Mouse (Mus musculus): ENCODE measurements around the gene Spib. TPM values are rescaled to one million over a fixed set of nuclear protein-coding genes. Genes with fewer than 3 reads are reported as not detected.

Gene Spib
- polyA plus RNA-seq, 1 experiment from 2014 or later, result 0.60 TPM

DNA sequence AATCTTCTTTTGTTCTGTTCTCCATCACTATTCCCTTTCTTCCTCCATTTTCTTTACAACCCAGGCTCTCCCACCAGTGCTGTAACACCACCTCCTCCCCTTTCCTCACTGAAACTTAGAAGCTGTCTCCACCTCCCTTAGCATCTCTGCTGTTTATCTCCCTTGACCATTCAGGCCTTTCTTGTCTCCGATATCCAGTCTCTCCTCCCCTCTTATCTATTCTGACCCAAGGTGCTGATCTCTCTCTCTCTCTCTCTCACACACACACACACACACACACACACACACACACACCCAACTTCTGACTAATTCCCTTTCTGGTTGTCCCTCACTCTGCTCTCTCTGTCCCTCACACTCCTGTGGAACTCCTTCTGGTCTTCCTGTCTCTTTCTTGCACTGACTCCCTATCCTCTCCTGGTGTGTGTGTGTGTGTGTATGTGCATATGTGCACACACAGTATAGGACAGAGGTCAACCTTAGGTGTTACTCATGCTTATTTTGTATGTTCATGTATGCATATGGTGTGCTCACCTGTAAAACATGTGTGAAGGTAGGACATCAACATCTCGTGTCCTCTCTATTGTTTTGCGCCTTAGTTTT, 48.9 kb downstream of the Spib start:
- Histone ChIP-seq H3K4me1 (no peaks in the 10 kb centered on the region), H3K9me3 (no peaks in the 10 kb centered on the region), H3K4me3 (no peak overlapping the region), H3K9ac (no peak overlapping the region; the same call in 1 of the 2 replicates), H3K4me2 (no peak overlapping the region), H3K27me3 (peaks cover 48% of the 10 kb centered on the region), H3K27ac (no peak overlapping the region), H3K36me3 (no peaks in the 10 kb centered on the region)
- ATAC-seq (ENCODE audit: insufficient number of reproducible peaks, insufficient read depth, low FRiP score, low TSS enrichment, low read depth), result no peak
- 72% methylated on average over 3 of the region's 3 CpGs for WGBS

Small RNA genes within 50 kb of the gene (microRNA-seq; reads per million reads assigned to microRNA genes)
- gene Mir7053, result not detected

Other genes with a start within 250 kb of the Spib start
- gene Clec11a, start 225.2 kb downstream of the Spib start, polyA plus RNA-seq (2015; fragmentation: Nextera tagmentation; extraction: Ambion mirVana), result 9.1 and 11.9 TPM in 2 replicates
- gene Shank1, start 221.8 kb downstream of the Spib start, polyA plus RNA-seq (2015; fragmentation: Nextera tagmentation; extraction: Ambion mirVana), result 5.5 and 6.8 TPM in 2 replicates
- 4.1 and 4.9 TPM in 2 replicates for gene Syt3, start 148.0 kb downstream of the Spib start, polyA plus RNA-seq (2015; fragmentation: Nextera tagmentation; extraction: Ambion mirVana)
- gene 1700008O03Rik, start 146.3 kb downstream of the Spib start, polyA plus RNA-seq (2015; fragmentation: Nextera tagmentation; extraction: Ambion mirVana), result 0.19 and 1.4 TPM in 2 replicates
- 1.5 and 1.6 TPM in 2 replicates for gene Lrrc4b, start 103.1 kb downstream of the Spib start, polyA plus RNA-seq (2015; fragmentation: Nextera tagmentation; extraction: Ambion mirVana)
- gene Aspdh, start 66.7 kb downstream of the Spib start, polyA plus RNA-seq (2015; fragmentation: Nextera tagmentation; extraction: Ambion mirVana), result 0.69 and 2.2 TPM in 2 replicates
- gene Josd2, start 64.1 kb downstream of the Spib start, polyA plus RNA-seq (2015; fragmentation: Nextera tagmentation; extraction: Ambion mirVana), result 93.6 and 106 TPM in 2 replicates
- 126 and 129 TPM in 2 replicates for gene Emc10, start 35.5 kb downstream of the Spib start, polyA plus RNA-seq (2015; fragmentation: Nextera tagmentation; extraction: Ambion mirVana)
- 19.9 and 22.4 TPM in 2 replicates for gene Fam71e1, start 35.5 kb downstream of the Spib start, polyA plus RNA-seq (2015; fragmentation: Nextera tagmentation; extraction: Ambion mirVana)
- gene Mybpc2, start 7.4 kb downstream of the Spib start, polyA plus RNA-seq (2015; fragmentation: Nextera tagmentation; extraction: Ambion mirVana), result 0.13 and 0.14 TPM in 2 replicates
- gene Pold1, start 16.8 kb upstream of the Spib start, polyA plus RNA-seq (2015; fragmentation: Nextera tagmentation; extraction: Ambion mirVana), result 94.4 and 104 TPM in 2 replicates
- gene Nr1h2, start 21.9 kb upstream of the Spib start, polyA plus RNA-seq (2015; fragmentation: Nextera tagmentation; extraction: Ambion mirVana), result 72.3 and 80.1 TPM in 2 replicates
- gene Napsa, start 40.3 kb upstream of the Spib start, polyA plus RNA-seq (2015; fragmentation: Nextera tagmentation; extraction: Ambion mirVana), result 1.1 and 1.8 TPM in 2 replicates
- gene Kcnc3, start 58.6 kb upstream of the Spib start, polyA plus RNA-seq (2015; fragmentation: Nextera tagmentation; extraction: Ambion mirVana), result 0.72 and 1.8 TPM in 2 replicates
- gene Myh14, start 138.8 kb upstream of the Spib start, polyA plus RNA-seq (2015; fragmentation: Nextera tagmentation; extraction: Ambion mirVana), result 11.8 and 12.2 TPM in 2 replicates
- gene Izumo2, start 176.7 kb upstream of the Spib start, polyA plus RNA-seq (2015; fragmentation: Nextera tagmentation; extraction: Ambion mirVana), result not detected in 2 replicates
- 32.2 and 35.9 TPM in 2 replicates for gene Vrk3, start 216.3 kb upstream of the Spib start, polyA plus RNA-seq (2015; fragmentation: Nextera tagmentation; extraction: Ambion mirVana)
- 2.0 and 2.3 TPM in 2 replicates for gene Zfp473, start 219.0 kb upstream of the Spib start, polyA plus RNA-seq (2015; fragmentation: Nextera tagmentation; extraction: Ambion mirVana)

All from embryonic facial prominence, embryonic 13.5 days (tissue).